Mouse (Mus musculus) MEL (cell line): ENCODE results near the gene Smim8. TPM values are rescaled to one million over a fixed set of nuclear protein-coding genes. Genes with fewer than 3 reads are reported as not detected.

Source experiments
- DNase-seq: peaks from one replicate; pipeline ENCODE4 v3.0.0; 2011; ENCODE audit warnings: low read depth, low spot score
- H3K27ac ChIP-seq: 2 replicates; pipeline ENCODE4 v1.5.1; 2012; ENCODE audit warnings: low read depth, mild to moderate bottlenecking, control low read depth, low read length, moderate library complexity; ENCODE audit not compliant: control insufficient read depth
- H3K27me3 ChIP-seq, 2 experiments: fragments of 150-350 bp in 1 of 2; sonication (generic) in 1 of 2; 2 replicates each; pipeline ENCODE4 v1.6.1; 2012; ENCODE audit warnings: low read length in 2 of 2, mild to moderate bottlenecking in 2 of 2, improper control_type of control experiment in 1 of 2, moderate library complexity in 1 of 2; ENCODE audit not compliant: insufficient read depth in 2 of 2, control insufficient read depth in 1 of 2
- H3K36me3 ChIP-seq, 2 experiments: 2 replicates each; pipeline ENCODE4 v1.6.1; 2012 to 2014; ENCODE audit warnings: low read length in 2 of 2, improper control_type of control experiment in 1 of 2, inconsistent platforms in 1 of 2, mild to moderate bottlenecking in 1 of 2; ENCODE audit not compliant: insufficient read depth in 2 of 2, control insufficient read depth in 1 of 2
- H3K4me1 ChIP-seq, 2 experiments: fragments of 150-350 bp in 1 of 2; sonication (generic) in 1 of 2; 2 replicates each; pipeline ENCODE4 v1.6.1; 2012; ENCODE audit warnings: low read length in 2 of 2, improper control_type of control experiment in 1 of 2, mild to moderate bottlenecking in 1 of 2; ENCODE audit not compliant: insufficient read depth in 2 of 2, control insufficient read depth in 1 of 2
- H3K4me3 ChIP-seq, 2 experiments: fragments of 150-350 bp in 1 of 2; sonication (generic) in 1 of 2; 2 replicates each; pipeline ENCODE4 v1.5.1; 2012; ENCODE audit warnings: low read depth in 2 of 2, low read length in 2 of 2, mild to moderate bottlenecking in 2 of 2, moderate library complexity in 2 of 2, control low read depth in 1 of 2, improper control_type of control experiment in 1 of 2; ENCODE audit not compliant: control insufficient read depth in 1 of 2, insufficient read depth in 1 of 2
- H3K79me2 ChIP-seq: 2 replicates; pipeline ENCODE4 v1.6.1; 2012; ENCODE audit warnings: mild to moderate bottlenecking, low read length, moderate library complexity; ENCODE audit not compliant: control insufficient read depth, poor library complexity, insufficient read depth
- H3K9ac ChIP-seq: 2 replicates; pipeline ENCODE4 v1.6.1; 2012; ENCODE audit warnings: low read depth, mild to moderate bottlenecking, control low read depth, low read length, moderate library complexity; ENCODE audit not compliant: control insufficient read depth, poor library complexity, severe bottlenecking
- H3K9me3 ChIP-seq: fragments of 150-350 bp; sonication (generic); replicated peaks from 2 replicates; pipeline ENCODE4 v1.6.1; 2012; ENCODE audit warnings: mild to moderate bottlenecking, low read length, improper control_type of control experiment, moderate library complexity; ENCODE audit not compliant: insufficient read depth
- BHLHE40 ChIP-seq: IDR thresholded peaks from 2 replicates; pipeline ENCODE4 v1.6.1; 2012; ENCODE audit warnings: low read depth, mild to moderate bottlenecking, inconsistent platforms, low read length, improper control_type of control experiment, borderline replicate concordance
- CHD1 ChIP-seq: IDR thresholded peaks from 2 replicates; pipeline ENCODE4 v1.6.1; 2012; ENCODE audit warnings: low read depth, mild to moderate bottlenecking, inconsistent platforms, low read length, improper control_type of control experiment
- CHD2 ChIP-seq: IDR thresholded peaks from 2 replicates; pipeline ENCODE4 v1.6.1; 2011; ENCODE audit warnings: low read length, improper control_type of control experiment
- E2F4 ChIP-seq: IDR thresholded peaks from 2 replicates; pipeline ENCODE4 v1.6.1; 2011; ENCODE audit warnings: low read depth, low read length, improper control_type of control experiment, borderline replicate concordance
- ELF1 ChIP-seq: IDR thresholded peaks from 2 replicates; pipeline ENCODE4 v1.6.1; 2014; ENCODE audit warnings: low read depth, mild to moderate bottlenecking, inconsistent platforms, low read length, improper control_type of control experiment, moderate library complexity
- EP300 ChIP-seq, 2 experiments: IDR thresholded peaks; 2 replicates each; pipeline ENCODE4 v1.6.1; 2011; ENCODE audit warnings: improper control_type of control experiment in 2 of 2, low read length in 2 of 2, low read depth in 1 of 2, mild to moderate bottlenecking in 1 of 2
- GABPA ChIP-seq: IDR thresholded peaks from 2 replicates; pipeline ENCODE4 v1.6.1; 2012; ENCODE audit warnings: low read depth, mild to moderate bottlenecking, inconsistent platforms, low read length, improper control_type of control experiment, moderate library complexity
- MAFK ChIP-seq: IDR thresholded peaks from 2 replicates; pipeline ENCODE4 v1.6.1; 2011; ENCODE audit warnings: low read depth, mild to moderate bottlenecking, low read length, improper control_type of control experiment, borderline replicate concordance
- MAZ ChIP-seq: IDR thresholded peaks from 2 replicates; pipeline ENCODE4 v1.6.1; 2012; ENCODE audit warnings: low read depth, mild to moderate bottlenecking, inconsistent platforms, low read length, improper control_type of control experiment
- MXI1 ChIP-seq: IDR thresholded peaks from 2 replicates; pipeline ENCODE4 v1.6.1; 2011; ENCODE audit warnings: mild to moderate bottlenecking, low read depth, low read length, improper control_type of control experiment
- MYB ChIP-seq: IDR thresholded peaks from 2 replicates; pipeline ENCODE4 v1.6.1; 2011; ENCODE audit warnings: mild to moderate bottlenecking, low read depth, low read length, improper control_type of control experiment
- POLR2A ChIP-seq, 2 experiments: IDR thresholded peaks; 2 replicates each; pipeline ENCODE4 v1.6.1; 2011 to 2012; ENCODE audit warnings: low read length in 2 of 2, mild to moderate bottlenecking in 2 of 2, control low read depth in 1 of 2, improper control_type of control experiment in 1 of 2, low read depth in 1 of 2, moderate library complexity in 1 of 2; ENCODE audit not compliant: control insufficient read depth in 1 of 2, insufficient read depth in 1 of 2, poor library complexity in 1 of 2
- POLR2AphosphoS5 ChIP-seq: IDR thresholded peaks from 2 replicates; pipeline ENCODE4 v1.6.1; 2012; ENCODE audit warnings: low read depth, borderline replicate concordance, mild to moderate bottlenecking, inconsistent platforms, low read length, moderate library complexity, mixed read lengths
- SIN3A ChIP-seq: IDR thresholded peaks from 2 replicates; pipeline ENCODE4 v1.6.1; 2012; ENCODE audit warnings: low read length, improper control_type of control experiment, inconsistent platforms
- SMC3 ChIP-seq: IDR thresholded peaks from 2 replicates; pipeline ENCODE4 v1.6.1; 2011; ENCODE audit warnings: low read depth, low read length, improper control_type of control experiment
- TAL1 ChIP-seq: IDR thresholded peaks from 2 replicates; pipeline ENCODE4 v1.6.1; 2012; ENCODE audit warnings: mild to moderate bottlenecking, inconsistent platforms, low read length, moderate library complexity, mixed read lengths
- TBP ChIP-seq: IDR thresholded peaks from 2 replicates; pipeline ENCODE4 v1.8.0; 2011; ENCODE audit warnings: low read depth, low read length, improper control_type of control experiment
- TCF12 ChIP-seq: IDR thresholded peaks from 2 replicates; pipeline ENCODE4 v1.6.1; 2014; ENCODE audit warnings: low read depth, mild to moderate bottlenecking, inconsistent platforms, low read length, improper control_type of control experiment, moderate library complexity
- UBTF ChIP-seq: IDR thresholded peaks from 2 replicates; pipeline ENCODE4 v1.6.1; 2012; ENCODE audit warnings: low read depth, mild to moderate bottlenecking, inconsistent platforms, low read length, improper control_type of control experiment, moderate library complexity, borderline replicate concordance; ENCODE audit not compliant: insufficient read depth
- USF1 ChIP-seq: IDR thresholded peaks from 2 replicates; pipeline ENCODE4 v1.6.1; 2014; ENCODE audit warnings: low read depth, mild to moderate bottlenecking, inconsistent platforms, low read length, improper control_type of control experiment, moderate library complexity
- ZKSCAN1 ChIP-seq: IDR thresholded peaks from 2 replicates; pipeline ENCODE4 v1.6.1; 2012; ENCODE audit warnings: low read depth, mild to moderate bottlenecking, inconsistent platforms, low read length, improper control_type of control experiment, moderate library complexity
- ZNF384 ChIP-seq: IDR thresholded peaks from 2 replicates; pipeline ENCODE4 v1.6.1; 2012; ENCODE audit warnings: low read depth, mild to moderate bottlenecking, inconsistent platforms, low read length, improper control_type of control experiment
- polyA plus RNA-seq, 2 experiments: library from polyadenylated mRNA; stranded (reverse) in 1 of 2; unstranded in 1 of 2; fragments of >175 nt in 1 of 2; fragments of >200 nt in 1 of 2; gene quantifications; 2 replicates each; pipeline versions ENCODE4 v1.2.1 to v1.2.4; 2012; ENCODE audit warnings: low replicate concordance in 2 of 2, low read depth in 1 of 2; ENCODE audit not compliant: insufficient read length in 2 of 2, insufficient read depth in 1 of 2, missing spikeins in 1 of 2
- total RNA-seq: library from RNA; depleted of rRNA; stranded (reverse); fragments of 300-350 nt; gene quantifications from 2 replicates; pipeline ENCODE4 v1.2.3, GENCODE M21; 2012

The Smim8 gene
- total and polyA plus RNA-seq, 3 experiments, result 8.1 to 9.8 TPM; not detected in 1

GRCm38 (mm10) chr4:34777677-34778527 lies at the start of gene Smim8 (continued):
- TF ChIP-seq TBP (peak; percentile 37; the same call in 1 of the 2 replicates), MYB (no peak), SMC3 (no peak), GABPA (no peak), CHD1 (no peak)
- TF ChIP-seq, all 39 proteins: peak for 13

GRCm38 (mm10) chr4:34823901-34824300 lies 45.7 kb upstream of the Smim8 start:
- TF ChIP-seq E2F4, result no peak
- TF ChIP-seq SMC3, result no peak
- TF ChIP-seq POLR2AphosphoS5, result no peak
- TF ChIP-seq GABPA, result no peak
- TF ChIP-seq SIN3A, result no peak
- TF ChIP-seq MAZ, result no peak
- no peak for TF ChIP-seq ELF1
- TF ChIP-seq CHD2, result no peak
- TF ChIP-seq POLR2A (IDR thresholded peaks at IDR 0.05; ENCODE audit: control insufficient read depth in 1 of 2, insufficient read depth in 1 of 2, low read depth in 1 of 2, low read length in 2 of 2, poor library complexity in 1 of 2), result no peak
- no peak for TF ChIP-seq EP300 (IDR thresholded peaks at IDR 0.05; ENCODE audit: low read depth in 1 of 2, low read length in 2 of 2)
- TF ChIP-seq MAFK, result no peak
- TF ChIP-seq BHLHE40, result no peak
- no peak for TF ChIP-seq ZKSCAN1
- no peak for TF ChIP-seq MYB
- H3K79me2 ChIP-seq, result no peaks in the 10 kb centered on the region
- H3K27me3 ChIP-seq, result no peaks in the 10 kb centered on the region
- DNase-seq, result no peak
- peaks cover 0 to 5% of the 10 kb centered on the region in 2 experiments; a peak in 2 of 4 replicates for H3K36me3 ChIP-seq
- H3K4me3 ChIP-seq, result no peak overlapping the region
- H3K27ac ChIP-seq, result no peak overlapping the region
- no peaks in the 10 kb centered on the region for H3K4me1 ChIP-seq
- H3K9ac ChIP-seq, result no peak overlapping the region
- no peaks in the 10 kb centered on the region for H3K9me3 ChIP-seq

GRCm38 (mm10) chr4:34819904-34820303 lies 41.7 kb upstream of the Smim8 start:
- Histone ChIP-seq H3K4me3 (no peak overlapping the region), H3K9me3 (no peaks in the 10 kb centered on the region), H3K79me2 (no peaks in the 10 kb centered on the region), H3K27ac (no peak overlapping the region), H3K27me3 (no peaks in the 10 kb centered on the region), H3K4me1 (no peaks in the 10 kb centered on the region), H3K36me3 (peaks cover 0 to 23% of the 10 kb centered on the region in 2 experiments; a peak in 2 of 4 replicates), H3K9ac (no peak overlapping the region)
- DNase-seq, result no peak
- TF ChIP-seq TAL1 (no peak), MAFK (no peak), GABPA (no peak), TCF12 (no peak), TBP (no peak), POLR2A (IDR thresholded peaks at IDR 0.05; ENCODE audit: control insufficient read depth in 1 of 2, insufficient read depth in 1 of 2, low read depth in 1 of 2, low read length in 2 of 2, poor library complexity in 1 of 2) (no peak), UBTF (no peak), ZKSCAN1 (no peak), USF1 (no peak), ZNF384 (no peak), ELF1 (no peak), SMC3 (no peak), MXI1 (no peak)
